Mouse (Mus musculus): ENCODE measurements at regions not wholly inside any gene's neighbourhood (a gene's known extent, or its start where the extent isn't known, plus 50 kb on each side); places are given as distances from the start of the nearest gene placed in this dataset.

DNA sequence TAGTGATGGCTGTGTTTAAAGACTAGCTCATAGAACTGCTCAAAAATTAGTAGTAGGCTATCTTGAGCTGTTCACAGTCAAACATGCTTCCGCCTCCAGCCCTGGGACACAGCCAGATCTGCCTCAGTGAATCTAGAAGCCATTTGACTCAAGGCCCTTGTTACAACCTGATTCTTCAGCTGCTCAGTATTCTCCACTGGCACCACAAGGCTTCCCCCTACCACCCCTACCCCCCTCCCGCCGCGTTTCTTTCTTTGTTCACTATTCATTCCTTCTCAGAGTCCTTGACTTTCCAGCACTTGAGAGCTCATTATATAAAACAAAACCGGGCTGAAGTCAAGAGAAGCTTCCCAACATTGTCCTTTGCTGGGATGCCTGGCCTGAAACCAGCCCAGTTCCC lies 278.7 kb downstream of the Hlx start:
- no peak for DNase-seq

DNA sequence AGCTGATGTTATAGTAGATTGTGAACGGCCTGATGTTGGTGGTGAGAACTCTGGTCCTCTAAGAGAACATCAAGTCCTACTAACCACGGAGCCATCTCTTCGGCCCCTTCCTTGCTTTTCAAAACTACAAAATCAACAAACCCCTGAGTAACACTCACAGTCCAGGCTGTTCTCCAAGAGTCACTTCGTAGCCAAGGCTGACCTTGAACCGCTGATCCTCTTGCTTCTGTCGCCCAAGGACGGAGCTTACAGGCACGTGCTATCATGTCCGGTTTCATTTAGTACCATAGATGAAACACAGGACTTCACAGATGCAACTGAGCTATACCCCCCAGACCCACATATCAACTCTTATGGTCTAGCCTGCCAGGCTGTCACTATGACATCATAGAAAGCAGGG lies 279.4 kb downstream of the Hlx start:
- no peak for DNase-seq

DNA sequence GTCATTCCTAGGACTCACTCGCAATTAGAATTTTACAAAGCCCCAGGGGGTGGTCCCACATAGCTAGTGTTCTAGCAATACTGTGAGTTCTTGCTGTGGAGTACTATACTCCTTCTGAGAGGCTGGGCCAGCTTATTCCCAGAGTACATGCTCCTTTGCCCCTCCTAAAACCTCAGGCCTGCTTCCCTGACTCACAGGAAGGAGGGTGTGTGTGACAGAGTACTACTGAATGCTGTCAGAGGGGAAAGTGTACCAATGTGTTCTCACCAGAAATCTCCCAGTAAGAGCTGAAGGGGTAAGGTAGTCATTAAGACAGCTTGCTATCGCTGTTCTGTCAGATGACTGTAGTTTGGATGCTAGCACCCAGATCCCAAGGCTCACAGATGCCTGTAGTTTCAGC lies 280.7 kb downstream of the Hlx start:
- DNase-seq = no peak

DNA sequence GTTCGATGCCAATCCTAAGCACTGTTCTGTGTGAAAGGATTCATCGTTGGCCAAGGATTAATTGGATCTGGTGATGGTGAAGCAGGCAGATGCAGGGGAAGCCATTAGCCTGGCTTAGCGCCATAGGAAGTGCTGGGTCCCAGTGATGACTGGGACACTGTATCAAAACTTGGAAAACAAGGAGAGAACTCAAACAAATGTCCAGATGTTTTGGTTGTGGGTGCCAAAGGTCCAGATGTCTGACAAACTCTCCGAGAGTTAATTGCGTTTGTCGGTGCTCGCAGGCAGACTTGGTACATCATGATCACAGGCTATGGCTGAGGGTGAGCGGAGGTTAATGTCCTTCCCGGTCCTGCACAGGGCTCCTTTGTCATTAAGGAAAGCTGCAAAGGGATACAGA lies 283.4 kb downstream of the Hlx start:
- no peak for DNase-seq

DNA sequence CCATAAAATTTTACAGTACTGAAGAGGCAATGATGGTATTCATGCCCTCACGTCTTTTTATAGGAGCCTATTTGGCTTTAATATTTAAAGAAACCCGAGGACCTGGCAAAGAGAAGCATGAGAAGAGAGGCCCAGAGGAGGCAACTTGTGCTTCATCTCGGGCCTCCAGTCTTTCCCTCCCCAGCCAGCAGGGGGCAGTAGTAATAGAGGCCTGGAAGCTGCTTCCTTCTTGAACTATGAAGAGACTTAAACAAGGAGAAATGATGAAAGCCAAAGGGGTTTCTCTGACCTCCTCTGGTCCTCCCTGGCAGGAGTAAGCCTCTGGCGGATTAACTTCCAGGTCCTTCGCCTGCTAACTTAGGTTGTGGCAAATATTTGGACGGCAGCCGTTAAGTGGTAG lies 284.5 kb downstream of the Hlx start:
- DNase-seq = peak; percentile 68

DNA sequence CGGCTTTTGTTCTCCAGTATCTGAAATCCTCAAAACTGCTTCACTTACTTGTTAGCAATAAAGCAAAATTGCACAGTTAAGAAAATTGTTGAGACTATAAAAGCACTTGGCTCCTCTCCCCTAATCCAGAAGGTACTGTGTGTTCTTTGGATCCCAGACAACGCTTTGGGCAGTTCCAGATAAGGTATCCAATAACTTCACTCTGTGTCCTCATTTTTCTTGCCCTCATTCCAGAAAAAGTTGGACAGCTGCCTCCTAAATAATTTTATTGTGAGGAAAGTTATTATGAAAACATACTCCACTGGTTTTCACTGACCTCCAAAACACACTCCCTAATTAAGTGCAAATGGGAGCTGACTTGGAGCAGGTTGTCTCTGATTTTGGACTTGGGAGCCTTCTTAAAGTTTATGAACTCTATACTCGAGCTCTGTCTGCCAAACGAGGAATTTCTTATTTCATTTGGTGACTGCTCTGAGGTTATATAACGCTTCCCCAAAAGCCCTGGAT lies 285.2 kb downstream of the Hlx start:
- DNase-seq = no peak

DNA sequence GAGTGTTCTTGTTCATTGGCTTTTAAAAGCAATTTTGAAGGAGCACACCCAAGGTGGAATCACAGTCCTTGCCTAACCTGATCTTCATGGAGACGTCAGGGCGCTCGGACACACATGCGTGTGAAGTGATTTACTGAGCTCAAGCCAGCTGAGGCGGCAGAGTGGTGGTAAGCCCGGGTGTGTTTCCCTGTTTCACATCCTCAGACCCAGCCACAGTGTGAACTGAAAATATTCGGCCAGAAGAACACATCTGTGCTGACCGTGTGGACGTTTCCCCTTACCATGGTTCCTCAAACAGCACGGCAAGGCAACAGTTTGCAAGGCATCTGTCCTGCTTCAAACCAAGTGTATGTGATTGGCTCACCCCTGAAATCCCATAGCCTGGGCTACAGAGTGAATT lies 288.2 kb downstream of the Hlx start:
- no peak for DNase-seq

DNA sequence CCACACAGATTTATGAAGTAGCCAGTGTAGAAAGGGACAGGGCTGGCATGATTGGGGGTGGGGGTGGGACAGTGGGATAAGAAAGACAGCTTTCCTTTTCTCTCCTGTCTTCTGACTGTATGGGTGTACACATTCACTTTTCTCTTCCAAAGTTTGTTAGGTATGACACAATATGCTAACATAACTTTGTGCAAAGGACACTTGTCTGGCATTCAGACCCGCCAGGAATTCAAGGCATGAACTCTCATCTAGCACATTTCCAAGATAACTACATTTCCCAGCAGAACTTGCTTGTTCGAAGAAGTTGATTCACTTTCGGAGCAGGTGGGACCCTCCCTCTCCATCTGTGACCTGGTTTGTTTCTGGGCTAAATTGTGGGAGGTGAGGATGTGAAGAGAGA lies 289.7 kb downstream of the Hlx start:
- no peak for DNase-seq

DNA sequence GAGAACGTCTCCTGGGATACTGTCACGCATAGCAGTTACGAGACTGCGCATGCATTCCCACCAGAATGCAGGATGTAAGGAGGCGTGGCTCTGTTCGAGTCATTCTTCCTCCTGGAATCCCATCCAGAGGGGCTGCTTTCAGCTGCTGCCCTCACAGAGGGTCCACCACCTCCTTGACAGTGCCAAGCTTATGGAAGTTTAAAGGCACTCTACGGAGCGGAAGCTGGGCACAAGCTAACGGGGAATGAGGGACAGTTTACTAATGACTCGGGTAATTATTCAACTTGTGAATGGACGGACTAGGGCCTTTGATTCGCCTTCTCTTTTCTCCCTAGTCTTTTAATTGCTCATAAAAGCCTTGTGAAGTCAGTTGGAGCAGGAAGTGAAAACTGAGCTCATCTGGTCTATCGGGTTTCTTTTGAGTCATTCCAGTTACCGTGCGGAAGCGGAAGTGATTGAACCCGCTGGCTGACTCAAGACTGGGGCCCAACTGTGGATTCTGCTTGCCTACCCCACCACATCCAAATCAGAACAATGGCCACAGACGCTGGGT lies 291.3 kb downstream of the Hlx start:
- no peak for DNase-seq

DNA sequence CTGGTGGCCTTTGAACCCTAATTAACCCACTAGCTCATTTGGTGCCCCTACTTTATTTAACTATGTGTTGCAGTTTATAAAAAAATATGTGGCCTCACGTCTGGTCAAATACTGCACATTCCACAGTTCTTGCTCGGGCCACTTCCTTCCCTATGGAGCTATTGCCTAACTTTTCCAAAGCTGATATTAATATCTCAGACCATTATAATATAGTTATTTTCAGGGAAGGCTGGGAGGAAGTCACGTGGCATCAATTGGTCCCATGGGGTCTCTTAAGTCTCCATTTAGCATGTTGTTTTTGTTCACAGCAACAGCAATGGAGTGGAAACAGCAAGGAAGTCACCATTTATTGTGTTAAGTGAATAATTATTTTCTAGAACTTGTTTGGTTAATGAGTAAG lies 292.9 kb downstream of the Hlx start:
- no peak for DNase-seq

DNA sequence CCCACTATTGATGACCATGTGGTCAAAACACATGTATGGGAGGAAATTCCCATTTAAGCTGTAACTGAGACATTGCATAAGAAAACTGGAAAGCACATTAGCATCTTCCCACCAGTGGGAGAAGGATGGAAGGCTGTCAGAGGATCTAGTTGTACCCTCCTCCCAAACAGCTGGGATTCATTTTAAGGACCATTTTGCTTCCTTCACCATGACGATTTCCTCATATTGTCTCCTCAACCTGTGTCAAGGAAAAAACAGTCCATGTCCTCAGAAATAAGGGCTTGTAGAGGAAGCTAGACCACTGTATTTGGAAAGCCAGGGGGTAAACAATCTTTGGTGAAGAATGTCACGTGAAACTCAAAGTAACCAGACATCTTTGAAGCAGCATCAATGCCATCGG lies 296.0 kb downstream of the Hlx start:
- no peak for DNase-seq

DNA sequence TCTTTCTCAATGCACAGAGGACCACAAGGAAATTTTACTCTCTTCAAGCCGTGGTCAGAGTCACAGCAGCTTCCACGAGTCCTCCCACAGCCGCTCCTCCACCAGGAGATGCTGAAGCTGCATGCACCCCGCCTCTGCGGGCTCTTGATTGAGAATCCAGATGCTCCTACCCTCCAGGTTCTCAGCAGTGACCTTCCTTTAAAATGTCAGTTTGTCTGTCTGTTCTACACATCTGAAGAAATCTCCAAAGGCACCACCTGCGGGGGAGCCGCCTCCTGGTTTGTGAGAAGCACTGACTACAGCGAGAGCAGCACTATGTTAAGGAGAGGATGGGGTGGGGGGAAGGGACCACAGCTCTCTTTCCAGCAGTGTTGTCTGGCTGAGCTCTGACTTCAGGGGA lies 303.8 kb downstream of the Hlx start:
- no peak for DNase-seq

DNA sequence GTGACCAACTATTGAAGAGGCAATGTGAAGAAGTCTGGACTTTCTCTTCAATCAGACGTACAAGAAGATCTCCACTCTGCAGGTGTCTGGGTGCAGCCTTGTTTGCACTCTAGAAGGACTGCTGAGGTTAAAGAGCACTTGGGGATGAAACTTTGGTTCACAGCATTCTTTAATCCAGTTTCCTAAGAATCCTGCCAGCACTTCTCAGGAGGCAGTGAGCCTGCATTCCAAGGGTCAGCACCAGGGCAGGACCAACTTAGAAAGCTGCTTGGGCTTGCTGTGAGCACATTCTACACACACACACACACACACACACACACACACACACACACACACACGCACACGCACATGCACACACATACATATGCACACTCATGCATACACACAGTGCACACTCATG lies 304.4 kb downstream of the Hlx start:
- DNase-seq = no peak

DNA sequence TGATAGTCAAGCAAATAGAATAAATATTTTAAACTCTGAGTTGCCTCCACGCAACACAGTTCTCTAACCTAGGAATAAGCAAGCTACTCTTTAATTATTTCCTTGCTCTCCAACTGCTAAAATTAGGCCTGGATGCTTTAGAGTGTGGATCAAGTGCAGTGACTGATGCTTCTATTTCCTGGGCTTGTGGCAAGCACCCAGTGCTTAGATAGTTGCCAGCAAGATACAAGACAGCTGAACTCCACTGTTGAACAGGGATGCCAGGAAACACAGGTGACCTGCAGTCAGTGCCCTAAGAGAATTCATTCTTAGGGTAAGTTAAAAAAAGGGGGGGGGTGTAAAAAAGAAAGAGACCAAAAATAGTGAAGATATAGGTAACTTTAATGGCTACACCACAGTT lies 306.7 kb downstream of the Hlx start:
- no peak for DNase-seq

DNA sequence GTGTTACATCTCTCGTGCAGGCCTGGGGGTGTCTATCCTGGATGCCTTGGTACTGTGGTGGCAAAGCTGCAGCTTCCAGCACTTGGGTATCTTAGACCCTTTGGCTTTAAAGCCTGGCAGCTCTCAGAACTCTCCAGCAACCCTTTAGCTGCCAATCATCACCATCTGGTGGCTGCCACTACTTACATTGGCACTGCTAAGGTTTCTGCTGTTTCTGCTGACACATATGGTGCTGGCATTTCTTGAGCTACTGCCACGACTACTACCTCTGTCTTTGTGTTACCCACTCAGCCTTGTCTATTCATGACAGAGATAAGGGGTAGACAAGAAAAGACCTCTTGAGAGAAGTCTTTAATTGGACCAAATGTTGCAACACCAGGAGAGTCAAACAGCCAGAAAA lies 308.4 kb downstream of the Hlx start:
- DNase-seq = no peak

DNA sequence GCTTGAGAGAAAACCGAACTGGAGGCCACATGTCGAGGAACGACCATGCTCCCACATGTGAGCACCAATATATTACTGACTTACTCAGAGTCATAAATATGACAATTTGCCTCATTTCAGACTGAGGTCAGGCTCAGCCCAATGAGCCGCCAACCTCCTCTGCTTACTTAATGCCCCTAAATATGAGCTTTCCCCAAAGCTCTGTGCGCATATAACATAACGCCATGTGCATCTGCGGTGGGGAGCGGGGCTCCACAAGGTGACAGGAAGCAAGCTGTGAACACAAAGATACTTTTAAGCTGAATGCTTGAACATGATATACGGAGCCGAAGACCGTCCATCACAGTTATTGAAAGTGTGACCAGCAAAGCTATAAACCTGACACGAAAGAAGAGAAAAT lies 319.8 kb downstream of the Hlx start:
- no peak for DNase-seq

DNA sequence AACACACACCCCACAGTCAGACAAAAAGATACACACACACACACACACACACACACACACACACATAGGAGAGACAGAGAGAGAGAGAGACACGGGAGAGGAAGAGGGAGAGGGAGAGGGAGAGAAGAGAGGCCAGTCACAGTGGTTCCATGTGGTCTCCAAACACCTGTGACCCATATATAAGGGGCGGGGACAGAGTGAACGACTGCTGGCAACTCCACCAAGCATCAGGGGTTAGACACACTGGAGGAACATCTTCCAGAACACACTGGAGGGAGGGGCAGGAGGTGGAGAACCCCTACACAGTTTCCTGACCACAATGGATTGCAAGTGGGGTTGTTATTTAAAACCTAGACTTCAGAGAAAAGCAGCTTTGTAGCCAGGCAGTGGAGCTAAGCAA lies 321.4 kb downstream of the Hlx start:
- no peak for DNase-seq

DNA sequence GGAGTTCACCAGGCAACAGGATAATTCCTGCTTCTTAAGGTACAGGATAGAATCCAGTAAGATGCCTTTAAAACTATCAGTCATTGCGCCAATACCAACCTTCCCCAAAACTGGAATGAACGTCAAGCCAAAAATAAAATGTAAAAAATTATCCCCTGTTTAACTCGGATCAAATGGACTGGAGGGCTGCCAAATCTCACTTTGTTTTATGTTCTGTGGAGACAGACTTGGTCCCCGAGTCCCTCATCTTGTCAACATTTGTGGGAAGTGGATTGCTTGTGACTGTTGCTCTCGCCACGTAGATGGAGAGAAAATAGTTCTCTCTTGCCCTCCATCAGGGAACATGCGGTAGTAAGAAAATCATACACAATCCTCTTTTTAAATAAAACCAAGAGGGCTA lies 322.4 kb downstream of the Hlx start:
- no peak for DNase-seq

DNA sequence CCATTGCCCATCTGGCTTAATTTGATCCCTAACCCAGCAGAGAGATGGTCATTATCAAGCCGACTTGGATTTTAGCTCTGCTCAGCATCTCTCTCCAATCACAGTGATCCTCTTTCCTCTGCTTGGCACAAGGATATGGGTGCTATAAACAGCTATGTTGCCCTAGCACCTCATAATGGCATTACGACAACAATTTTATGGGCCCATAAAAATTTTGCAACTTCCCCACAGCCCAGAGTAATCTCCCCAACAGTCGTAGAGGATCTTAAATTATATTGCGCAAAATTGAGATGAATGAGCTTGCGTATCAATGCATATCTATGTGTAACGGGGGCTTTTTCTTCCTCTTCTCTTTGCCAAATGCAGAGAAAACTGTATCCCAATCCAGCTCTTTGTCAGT lies 329.4 kb downstream of the Hlx start:
- no peak for DNase-seq

DNA sequence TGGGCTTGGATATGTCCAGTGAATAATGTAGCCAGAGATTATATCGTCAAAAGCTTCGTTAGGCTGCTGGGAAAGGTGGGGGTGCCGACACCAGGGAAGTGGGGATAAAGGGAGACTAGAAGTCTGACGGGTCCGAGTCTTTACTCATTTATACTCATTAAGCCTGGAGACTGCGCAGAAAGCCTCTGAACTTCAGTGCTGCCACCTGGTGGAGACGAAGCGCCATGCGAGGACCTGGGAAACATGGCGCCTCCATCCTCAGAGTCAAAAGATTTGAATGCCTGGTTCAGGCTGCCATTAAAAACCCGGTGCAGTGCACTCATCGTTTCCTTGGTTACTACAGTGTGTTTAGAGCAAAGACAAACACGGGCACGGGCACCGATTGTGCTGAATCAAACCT lies 337.2 kb downstream of the Hlx start:
- DNase-seq = peak; percentile 38

DNA sequence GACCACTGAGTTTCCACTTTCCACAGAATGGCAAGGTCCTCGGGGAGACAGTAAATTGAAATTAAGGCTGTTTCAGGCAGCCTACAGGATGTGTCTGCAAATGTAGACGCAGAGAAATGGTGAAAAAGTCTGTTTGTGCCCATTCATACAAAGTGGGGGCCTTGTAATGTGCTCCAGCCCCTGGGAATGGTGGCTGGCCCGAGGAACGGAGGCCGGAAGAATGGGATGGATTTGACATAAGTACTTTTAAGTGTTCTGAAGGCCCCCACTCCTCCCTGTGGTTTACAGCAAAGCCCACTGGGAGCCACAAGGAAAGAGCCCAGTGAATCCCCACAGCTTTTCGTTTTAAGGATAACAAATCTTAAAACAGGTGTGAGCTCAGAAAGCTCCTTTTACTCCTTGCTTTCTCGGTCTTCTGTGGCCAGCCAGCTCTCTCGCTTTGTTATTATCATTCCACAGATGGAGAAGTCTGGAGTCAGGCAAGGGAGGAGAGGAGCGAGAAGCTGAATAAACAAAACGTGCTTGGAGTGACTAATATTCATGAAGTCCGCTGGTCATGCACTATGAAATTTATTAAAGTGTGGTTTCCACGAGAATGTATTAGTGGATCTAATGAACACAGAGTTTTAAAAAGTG lies 337.7 kb downstream of the Hlx start:
- no peak for DNase-seq

DNA sequence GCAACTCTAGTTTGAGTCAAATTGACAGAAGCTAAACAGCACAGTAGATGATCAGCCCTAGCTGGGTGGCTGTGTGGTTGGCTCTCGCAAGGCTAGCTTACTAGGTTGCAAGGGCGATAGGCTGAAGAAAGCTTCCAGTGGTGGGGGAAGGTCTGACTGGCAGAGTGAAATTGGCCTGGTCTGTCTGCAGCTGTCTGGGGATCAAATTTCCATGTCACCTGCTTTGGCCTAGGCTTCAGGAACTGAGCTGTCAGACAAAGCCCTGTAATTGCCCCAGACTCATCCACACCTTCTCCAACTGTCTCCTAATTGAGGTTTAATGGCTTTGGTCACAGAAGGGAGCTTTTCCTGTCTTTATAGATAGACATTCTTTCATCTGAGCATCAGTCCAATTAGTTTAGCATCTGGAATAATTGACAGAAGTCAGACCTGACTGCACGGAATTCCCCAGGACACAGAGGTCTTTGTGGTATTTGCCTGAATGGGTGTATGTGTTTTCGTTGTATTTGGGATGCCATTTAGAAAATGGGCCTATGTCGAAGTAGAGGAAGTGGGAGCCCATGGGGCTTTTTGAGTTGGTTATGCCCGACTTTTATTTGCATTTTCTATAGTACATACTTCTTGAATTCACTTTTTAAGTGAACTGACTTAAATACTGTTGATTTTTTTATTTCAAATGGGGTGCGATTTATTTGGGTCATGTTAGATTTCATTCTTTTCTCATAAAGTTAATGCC lies 348.2 kb downstream of the Hlx start:
- no peak for DNase-seq

DNA sequence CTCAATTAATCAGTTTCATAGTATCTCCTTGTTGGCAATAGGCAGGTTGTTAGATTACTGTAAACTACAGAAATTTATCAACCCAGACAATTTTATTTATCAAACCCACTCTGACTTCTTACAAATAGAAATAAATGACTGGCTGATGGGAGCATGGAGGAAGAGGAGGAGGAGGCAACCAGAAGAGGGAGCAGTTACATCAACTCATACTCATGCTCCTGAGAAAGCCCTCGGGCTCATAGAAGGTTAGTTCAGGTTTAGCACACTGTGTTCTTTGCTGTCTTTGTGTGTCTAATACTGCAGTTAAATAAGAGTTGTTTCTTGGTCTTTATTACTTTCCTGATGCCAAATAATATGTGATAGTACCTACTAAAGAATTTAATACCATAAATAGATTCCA lies 344.6 kb upstream of the 1700056E22Rik start:
- DNase-seq = no peak

DNA sequence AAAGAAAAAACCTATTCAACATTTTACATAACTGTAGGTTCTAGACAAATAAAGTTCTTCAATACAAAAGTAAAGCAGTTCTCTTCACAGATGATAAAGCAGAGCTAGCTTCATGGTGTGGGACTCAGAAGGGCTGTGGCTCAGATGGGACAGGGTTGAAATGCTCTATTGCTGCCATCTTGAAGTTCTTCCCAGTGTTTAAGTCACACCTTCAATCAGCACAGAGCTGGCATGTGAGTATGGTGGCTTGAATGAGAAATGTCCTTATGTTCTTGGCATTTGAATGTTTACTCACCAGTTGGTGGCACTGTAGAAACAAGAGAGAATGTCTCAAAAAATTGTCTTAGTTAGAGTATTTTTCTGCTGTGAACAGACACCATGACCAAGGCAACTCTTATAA lies 330.9 kb upstream of the 1700056E22Rik start:
- DNase-seq = no peak

DNA sequence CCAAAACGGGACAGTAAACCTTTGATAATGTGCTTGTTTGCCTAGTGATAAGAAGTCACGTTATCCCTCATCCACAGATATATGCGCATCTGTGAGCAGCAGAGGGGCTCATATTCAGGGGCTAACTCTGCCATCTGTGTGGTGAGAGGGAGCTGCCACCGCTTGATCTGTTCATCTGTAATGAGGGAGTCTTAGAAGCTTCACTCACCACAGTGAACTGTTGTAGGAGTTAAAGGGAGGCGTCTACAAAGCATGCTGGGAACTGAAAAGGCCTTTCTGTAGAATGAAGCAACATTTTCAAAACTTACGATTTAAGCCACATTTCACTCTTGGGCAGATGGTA lies 324.1 kb upstream of the 1700056E22Rik start:
- DNase-seq = no peak
